Mouse (Mus musculus) right cerebral cortex, adult 18-20 months (tissue): ENCODE results near the gene Atxn3.

Source experiments
- DNase-seq: peaks from one replicate; pipeline ENCODE4 v3.0.0; 2022; ENCODE audit warnings: mixed read lengths

Atxn3 gene

DNA sequence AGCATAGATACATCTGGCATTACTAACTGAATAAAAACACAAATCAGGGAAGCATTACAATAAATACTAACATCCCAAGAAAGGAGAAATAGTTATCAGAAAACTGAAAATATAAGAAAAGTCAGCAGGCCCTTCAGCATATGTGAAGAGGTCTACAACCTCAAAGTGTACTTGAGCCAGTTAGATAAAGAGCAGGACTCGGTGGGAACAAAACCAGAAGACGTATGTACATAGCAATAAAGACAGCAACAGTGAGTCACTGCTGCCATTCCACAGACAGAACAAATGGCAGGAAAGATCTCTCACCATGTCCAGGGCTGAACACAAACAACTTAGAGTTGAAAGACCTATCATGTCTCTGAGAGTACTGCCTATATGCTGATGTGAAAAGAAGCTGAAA is 69.7 kb downstream of the Atxn3 start:
- DNase-seq = no peak

- no peak for DNase-seq
These were observed 73.1 kb downstream of the Atxn3 start for GRCm38 (mm10) chr12:101884926-101885325.

- no peak for DNase-seq
These were observed 81.7 kb downstream of the Atxn3 start for GRCm38 (mm10) chr12:101876374-101876773.

DNA sequence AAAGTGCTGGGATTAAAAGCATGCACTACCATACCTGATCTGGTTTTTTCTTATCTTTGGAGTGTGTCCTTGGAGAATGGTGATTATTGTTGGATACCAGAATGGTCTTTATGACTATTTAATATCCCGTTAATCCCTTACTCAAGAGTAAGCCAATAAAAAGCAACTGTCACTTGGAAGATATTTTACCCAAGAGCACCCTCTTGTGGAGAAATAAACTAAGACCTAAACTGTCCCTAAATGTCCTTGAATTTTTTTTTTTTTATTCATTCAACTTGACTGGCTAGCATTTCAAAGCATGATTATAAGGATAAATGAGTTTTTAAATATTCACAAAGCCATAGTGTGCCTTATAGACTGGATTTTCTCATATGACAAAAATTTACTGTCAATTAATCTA is 82.9 kb downstream of the Atxn3 start:
- DNase-seq = no peak
